Mouse (Mus musculus) T-helper 2 cell (primary cell): ENCODE data around the gene Ntm.

ENCODE experiments used
- in situ Hi-C: fragments of 300-600 bp; cut with MboI, MseI; formaldehyde crosslinking; loops from one replicate; pipeline ENCODE4 v1.15.1; 2025; ENCODE audit warnings: high pct_unique_total_duplicates

The Ntm gene

DNA sequence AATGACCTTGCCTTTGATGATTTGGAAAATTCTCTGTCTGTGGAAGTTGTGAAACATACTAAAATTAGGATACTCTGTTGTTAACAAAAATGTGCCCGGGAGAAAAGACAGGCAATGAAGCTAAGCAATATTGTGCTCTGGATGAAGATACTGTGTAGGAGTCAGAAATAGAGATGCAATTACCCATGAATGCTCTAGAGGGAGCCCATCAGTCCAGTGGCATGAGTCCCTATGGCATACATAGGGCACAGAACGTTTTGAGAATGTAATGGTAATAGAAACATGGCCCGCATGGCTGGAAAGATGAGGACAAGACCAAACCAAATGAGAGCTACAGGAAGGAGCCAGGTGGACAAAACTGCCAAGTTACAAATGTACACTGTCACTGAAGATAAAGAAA is 712.1 kb downstream of the Ntm start:
- in situ Hi-C loops: no loop called here

DNA sequence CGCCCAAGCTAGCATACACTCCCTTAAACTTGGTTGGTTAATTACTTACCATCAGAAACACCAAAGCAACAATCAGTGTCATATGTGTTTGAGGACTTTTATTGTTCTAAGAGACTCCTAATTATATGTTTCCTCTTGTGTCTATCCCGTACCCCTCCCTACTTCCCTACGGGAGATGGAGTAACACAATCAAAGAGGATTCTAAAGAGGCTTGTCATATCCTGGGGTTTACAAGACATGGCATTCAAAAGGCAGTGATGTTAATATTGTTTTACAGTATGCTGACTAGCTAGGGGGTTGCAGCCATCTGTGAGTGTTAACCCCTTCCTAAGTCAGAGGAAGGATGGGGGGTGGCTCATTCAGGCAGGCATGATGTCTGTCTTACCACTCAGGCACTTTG is 715.1 kb downstream of the Ntm start:
- in situ Hi-C loops: no loop called here

DNA sequence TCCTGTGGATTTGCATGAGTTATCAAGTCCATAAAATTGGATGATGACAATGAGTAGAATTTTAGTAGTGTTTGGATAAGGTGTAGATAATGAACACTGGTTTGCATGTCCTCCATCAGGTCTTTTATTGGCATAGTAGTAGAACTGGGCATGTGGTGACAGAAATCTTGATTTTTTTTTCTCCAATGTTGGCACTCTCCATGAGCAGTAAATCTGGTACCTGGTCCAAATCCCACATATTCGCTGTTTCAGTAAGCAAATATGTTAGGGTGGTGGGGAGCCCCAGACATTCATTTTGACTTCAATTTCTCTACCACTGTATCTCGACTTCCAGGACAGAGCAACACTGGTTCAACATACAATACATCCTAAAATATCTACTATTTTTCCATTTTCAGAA is 718.9 kb downstream of the Ntm start:
- in situ Hi-C loops: no loop called here

DNA sequence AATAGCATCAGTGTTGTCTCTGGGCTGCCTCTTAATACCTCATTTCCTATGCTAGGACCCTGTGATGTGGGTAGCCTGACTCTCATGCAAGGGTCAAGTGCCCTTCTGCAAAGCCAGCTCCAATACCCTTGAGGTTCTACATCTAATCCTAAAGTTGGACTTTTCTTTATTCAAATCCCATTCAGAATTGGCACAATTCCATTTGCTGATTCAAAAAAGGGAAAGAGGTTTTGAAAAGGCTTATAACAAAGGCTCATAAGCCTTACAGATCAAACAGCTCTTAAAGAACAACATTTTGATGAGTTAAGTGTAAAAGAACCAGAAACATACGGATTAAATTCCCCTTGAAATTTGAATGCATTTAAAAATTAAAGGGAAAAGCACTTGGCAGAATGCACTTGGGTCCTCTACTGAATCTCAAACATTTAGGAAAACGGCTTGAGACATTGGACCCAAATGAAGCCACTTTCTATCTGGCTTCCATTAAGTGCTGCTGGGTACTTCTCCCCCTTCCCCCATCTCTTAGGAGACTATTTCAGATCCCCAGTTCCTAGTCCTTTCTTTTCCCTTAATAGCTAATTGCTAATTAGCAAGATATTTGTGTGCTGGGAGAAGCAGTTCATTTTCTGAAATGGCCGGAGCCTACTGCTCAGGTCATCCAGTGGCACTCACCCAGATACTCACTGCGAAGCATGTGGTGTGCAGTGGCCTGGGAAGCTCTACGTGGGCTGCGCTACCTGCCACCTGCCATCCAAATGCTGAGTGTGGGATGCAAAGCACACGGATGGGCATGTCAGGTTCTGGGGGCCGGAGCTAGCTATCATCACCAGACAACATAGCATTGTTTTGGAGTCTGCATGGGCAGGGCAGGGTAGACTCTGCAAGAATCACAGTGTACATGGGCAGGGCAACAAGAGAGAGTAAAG is 720.2 kb downstream of the Ntm start:
- in situ Hi-C loops: no loop called here

DNA sequence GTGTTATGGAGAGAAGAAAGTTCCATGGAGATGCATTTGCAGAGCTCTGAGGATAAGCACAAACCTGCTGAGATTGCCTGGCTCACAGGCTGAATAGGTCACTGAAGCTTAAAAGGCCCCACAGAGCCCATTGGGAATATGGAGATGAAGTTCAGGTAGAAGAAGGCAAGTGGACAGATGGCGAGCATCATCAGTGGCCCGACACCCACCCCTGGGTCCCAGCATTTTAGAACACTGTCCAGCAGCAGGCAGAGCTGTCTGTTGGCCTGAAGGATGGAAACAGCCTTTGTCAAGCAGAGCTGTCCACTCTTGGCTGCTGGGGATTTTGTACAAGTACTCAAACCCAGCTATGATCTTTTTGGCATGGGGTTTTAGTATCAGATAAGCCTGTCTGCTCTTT is 722.1 kb downstream of the Ntm start:
- in situ Hi-C loops: no loop called here

DNA sequence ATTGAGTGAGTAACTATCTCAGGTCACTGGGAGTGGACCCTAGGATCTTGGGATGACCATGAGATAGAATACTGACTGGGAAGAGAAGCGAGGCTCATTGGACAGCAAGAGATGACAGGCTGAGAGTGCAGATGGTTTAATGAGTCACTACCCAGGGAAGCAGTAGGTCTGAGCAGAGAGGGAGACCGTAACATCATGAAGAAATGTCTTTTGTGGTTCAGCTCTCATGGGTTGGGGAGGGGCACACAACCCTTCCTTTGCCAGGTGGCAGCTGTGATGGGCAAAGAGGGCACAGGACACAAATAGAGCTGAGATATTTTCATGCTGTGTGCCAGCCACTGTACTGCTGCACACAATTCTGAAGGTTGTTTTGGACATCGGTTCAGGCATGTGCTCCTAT is 724.0 kb downstream of the Ntm start:
- in situ Hi-C loops: no loop called here

DNA sequence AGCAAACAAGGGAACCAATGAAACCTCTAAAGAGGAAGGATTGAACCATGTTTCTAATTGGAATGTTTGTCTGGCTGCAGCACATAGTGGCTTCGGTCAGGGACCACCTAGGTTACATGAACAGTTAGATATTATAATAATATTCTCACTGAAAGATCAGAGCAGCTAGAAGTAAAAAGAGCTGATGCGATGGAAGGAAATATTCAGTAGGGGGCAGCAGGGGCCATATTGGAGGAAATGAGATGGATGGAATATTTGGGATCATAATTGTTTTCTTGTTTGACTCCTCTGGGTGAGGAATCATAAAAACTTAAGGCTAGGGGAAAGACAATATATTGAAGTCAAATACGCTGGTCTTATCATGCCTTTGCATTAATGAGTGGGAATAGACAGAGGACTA is 726.2 kb downstream of the Ntm start:
- in situ Hi-C loops: no loop called here

DNA sequence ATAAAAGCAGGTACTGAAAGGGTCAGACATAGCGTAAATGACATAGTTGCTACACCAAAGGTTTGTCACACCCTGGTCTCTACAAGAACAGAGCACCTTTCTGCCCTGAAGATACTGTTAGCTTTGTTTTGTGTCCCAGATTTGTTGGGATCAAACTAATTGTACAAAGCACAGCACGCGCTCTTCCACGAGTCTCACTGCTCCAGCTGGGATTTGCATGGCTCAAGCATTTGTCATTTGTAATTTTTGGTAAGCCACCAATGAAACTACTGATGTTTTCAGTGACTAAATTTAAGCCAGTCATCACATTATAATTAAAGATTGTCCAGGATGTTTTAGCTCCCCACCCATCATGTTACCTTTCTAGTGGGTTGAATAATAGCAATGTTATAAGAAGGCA is 735.2 kb downstream of the Ntm start:
- in situ Hi-C loops: no loop called here

DNA sequence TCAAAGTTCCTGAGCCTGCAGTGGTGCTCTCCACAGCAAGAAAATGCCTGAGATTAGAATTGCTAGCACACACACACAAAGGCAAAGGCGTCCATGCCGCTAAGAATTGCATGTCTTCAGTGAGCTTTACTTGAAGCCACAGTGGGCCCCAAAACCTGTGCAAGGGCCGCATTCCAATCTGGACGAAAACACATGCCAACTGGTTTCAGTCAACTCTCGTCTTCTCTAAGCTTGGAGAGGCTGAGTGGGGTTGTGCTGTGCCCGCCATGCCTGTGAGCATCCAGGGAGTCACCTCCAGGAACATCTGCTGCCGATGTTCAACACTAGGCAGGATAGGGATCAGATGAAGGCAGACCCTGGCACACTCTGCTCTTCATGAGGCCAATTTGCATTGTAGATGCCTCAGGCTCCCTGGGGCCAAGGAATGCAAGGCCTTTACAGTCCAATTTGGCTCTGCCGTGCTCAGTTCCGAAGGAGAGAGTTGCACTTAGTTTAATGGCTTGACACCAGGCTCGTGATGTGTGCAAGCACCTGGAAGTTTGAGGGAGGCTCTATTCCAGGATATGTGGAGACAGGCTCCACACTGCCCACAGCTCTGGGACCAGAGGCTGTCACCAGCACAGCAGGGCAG is 739.9 kb downstream of the Ntm start:
- in situ Hi-C loops: no loop called here

DNA sequence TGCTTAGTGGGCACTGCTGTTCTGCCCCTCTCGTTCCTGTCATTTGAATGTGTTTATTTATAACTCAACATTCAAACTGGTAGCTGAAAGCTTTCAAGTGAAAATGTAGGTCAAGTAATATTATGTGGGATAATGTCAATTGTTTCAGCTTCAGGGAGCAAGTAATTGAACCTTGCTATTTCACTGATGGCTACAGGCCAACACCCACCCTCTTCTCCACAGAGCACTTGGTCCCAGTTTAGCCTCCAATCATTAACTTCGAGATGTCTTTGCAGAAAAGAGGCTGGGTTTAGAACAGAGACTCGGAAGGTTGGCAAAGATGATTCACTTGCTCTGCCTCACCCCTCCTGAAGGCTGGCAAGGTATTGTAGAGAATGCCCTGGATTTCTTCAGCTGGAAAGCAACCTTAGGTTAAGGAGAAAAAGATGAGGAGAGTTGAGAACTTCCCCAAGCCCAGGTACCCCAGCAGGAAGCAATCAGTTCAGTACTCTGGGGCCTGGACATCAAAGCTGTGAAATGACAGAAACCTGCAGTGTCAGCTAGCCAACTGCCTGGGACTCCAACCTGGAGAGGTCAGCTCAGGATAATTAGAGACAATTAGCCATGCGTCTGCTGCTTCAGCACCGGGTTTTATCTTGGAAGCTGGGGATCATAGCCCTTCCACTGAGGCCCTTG is 741.9 kb downstream of the Ntm start:
- in situ Hi-C loops: no loop called here

DNA sequence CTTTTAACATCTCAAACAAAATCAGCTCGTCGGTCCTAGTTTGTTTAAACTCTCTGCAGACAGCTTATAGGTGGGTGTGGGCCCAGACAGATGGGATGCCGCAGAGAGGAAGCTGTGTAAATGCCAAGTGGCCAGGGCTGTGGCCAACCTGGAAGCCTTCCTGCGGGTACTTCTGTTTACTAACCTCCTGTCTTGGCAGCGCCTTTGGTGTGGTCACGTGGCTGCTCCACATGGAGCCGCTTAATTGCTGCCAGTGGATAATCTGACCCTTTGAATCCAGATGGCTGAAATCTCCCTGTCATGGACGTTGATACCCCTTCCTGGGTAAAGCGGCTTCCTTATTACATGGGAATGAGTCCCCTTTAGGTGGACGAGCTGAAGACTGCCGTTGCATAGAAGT is 742.4 kb downstream of the Ntm start:
- in situ Hi-C loops: no loop called here

DNA sequence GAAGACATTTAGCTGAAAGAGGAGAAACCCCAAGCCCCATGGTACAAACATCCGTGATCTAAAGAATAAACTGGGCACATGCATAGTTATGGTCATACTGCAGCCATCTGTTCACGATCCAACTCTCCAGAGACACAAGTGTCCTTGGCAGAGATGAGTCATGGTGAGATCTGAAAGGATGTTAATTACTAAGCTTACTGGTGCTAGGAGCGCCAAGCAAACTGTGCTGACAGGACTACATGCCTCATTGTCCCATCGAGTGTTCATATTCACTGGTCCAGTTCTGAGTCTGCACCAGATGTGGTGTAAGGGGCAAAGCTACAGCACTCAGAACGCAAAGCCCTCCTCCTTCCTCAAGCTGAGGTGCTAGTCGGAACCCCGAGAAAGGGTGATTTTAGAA is 745.0 kb downstream of the Ntm start:
- in situ Hi-C loops: no loop called here

DNA sequence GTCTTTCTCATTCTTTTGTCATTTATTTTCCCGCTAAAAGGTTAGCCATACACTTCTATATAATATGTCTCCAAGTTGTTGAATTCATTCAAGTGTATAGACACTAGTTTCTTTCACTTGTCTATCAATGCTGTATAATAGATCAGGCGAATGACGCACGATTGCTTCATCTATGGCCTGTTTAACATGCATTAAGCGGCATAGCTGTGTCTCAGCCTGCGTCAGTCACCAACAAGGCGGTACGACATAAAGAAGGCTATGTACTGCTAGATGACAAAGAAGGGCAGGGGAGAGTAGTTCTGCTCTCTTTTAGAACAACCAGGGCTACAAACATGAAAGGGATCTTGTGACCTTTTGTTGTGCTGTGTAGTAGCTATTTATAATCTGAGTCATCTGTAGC is 746.4 kb downstream of the Ntm start:
- in situ Hi-C loops: no loop called here

DNA sequence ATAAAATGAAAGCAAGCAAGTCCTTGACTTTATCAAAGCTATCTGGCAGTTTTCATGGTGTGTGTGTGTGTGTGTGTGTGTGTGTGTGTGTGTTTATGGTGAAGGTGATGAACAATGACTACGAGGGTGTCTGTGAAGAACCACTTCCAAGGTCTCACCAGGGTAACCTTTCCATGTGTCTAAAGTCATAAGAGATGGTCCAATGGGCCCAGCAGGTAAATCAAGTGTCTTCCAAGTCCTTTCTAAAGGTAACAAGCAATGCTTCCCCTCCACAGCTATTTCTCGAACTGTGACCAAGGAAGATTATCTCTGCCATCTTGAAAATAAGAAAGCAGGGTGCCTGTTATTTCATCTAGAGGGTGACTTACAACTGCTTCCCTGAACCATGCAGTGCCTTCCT is 747.1 kb downstream of the Ntm start:
- in situ Hi-C loops: no loop called here

DNA sequence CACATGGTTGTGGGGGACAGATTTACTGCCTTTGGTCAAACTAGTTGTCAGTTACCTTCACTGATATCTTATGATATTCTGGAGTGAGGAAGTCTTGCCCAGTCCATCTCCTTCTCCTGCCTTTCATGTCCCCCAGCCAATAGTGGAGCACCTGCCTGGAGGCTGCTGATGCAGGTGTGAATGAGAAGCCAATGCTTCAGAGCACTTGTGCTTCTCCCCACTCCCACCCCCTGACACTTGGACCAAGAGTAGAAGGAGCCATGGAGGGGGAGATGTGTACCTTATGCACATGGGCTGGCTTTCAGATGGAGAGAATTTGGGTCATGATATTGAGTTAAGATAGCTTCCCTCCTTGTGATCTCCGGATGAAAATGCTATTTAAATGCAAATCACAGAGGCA is 747.7 kb downstream of the Ntm start:
- in situ Hi-C loops: no loop called here

DNA sequence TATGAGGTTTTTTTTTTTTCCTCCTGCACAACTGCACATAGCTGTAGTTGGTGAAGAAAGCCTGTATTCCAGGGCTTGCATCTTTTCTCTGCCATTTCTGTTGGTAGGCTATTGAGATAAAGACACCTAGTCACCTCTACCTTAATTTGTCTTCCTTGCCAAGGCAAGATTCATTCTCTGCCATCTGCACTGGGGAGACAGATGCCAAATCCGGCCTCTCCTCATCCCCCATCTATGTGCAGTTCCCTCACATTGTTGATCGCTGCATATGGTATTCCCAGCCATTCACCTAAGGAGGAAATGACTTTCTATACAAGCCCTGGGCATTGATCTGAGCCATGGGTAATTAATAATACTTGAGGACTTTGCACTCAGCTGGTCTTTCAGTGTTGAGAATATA is 753.7 kb downstream of the Ntm start:
- in situ Hi-C loops: no loop called here

DNA sequence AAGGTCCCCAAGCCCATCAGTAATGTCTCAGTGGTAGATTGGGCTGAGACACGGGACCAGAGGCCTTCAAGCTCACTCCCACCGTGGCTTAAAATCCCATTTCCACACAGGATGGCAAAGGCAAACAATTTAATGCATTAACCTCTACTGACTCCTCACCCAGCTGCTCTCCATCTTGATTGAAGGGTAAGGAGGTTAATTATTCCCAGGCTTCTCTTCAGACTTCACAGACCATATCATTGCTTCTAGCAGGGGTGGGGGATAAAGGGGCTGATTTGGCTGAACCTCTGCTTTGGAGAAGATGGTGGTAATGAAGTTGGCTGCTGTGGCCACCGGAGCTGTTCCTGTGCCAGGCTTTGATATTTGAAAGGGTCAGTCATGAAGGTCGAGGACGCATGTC is 754.8 kb downstream of the Ntm start:
- in situ Hi-C loops: no loop called here

DNA sequence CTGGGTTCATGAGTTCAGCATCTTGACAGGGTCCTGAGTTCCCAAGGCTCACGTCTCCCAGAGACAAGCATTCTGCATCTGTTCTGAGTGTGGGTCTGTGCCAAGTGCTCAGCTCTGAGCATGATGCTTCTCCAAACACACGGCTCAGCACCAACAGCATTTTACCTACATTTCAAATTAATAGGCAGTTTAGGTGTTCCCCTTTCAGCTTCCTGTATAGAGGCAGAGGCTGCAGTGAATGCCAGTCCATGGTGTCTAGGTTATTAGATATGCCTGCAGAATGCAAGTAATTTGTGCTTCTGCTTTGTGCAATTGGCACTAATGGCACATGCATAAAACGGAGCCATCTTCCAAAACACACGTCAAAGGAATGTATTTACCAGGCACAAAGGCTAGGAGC is 757.3 kb downstream of the Ntm start:
- in situ Hi-C loops: no loop called here

DNA sequence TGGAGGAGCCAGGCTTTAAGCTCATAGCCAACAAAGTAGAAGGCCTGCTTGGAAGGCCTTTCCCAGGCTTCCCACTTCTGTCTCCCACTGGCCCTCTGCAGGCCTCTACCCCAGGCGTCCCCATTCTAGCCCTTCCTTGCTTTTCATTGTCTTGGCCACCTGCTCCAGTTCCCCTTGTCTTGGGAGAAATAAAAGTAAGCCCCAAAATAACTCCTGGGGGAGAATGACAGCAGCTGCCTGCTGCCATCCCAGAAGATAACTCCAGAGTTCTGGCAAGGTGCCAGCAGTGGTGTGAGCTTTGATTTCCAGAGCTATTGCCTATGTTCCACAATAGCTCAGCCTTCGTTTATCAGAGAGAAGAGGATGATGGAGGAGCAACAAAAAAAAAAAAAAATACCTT is 760.7 kb downstream of the Ntm start:
- in situ Hi-C loops: no loop called here

DNA sequence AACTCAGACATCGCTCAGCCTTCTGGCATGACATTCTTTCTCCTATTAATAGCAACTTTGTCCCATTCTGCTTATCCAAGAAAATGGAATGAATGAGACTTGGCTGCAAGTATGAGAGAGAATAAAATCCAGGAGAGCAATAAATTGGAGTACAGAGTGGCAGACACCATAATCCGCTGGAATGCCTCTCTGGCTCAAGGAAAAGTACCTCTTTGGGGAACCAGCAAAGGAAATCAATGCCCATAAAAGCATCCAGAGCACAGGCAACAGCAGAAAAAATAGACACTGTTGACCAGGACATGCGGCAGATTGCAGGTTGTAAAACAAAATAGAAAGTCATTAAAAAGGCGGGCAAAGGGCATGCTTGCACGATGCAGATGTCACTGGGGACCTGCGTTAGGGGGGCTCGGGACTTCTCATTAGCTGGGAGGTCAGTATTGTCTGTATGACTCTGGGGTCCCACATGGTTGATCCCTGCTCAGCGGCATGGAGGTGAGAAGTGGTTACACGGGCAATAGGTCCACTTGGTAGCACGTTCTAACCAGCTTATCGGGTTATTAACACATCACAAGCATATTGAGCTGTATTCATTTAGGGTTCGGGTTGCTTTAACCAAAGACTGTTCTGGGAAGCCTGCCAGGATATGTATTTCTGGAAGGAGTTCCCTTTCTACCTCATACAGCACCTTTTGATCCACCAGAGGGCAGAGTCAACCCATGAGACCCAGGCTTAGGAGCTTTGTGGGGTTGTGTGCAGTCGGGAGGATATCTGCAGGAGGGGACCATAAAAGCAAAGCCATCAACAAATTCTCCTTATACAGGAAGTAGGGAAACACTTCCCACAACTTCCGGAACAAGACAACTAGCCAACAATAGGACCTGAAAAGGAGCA is 761.5 kb downstream of the Ntm start:
- in situ Hi-C loops: no loop called here

DNA sequence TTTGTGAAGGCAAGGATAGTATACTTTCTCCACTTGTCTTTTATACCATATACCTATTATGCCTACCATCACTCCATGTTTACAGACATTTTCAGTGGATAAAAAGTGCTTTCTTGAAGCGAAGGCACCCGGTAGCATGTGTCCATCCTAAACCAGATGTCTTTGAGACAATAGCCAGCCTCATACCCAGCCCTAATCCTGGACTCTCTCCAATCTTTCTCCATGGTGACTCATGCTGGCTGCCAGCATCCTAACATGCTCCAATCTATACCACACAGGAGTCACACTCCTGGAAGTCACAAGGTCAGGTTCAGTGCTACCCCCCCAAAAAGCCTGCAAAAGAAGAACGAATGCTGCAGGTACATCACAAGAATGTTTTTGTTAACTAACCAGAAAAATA is 765.9 kb downstream of the Ntm start:
- in situ Hi-C loops: no loop called here

DNA sequence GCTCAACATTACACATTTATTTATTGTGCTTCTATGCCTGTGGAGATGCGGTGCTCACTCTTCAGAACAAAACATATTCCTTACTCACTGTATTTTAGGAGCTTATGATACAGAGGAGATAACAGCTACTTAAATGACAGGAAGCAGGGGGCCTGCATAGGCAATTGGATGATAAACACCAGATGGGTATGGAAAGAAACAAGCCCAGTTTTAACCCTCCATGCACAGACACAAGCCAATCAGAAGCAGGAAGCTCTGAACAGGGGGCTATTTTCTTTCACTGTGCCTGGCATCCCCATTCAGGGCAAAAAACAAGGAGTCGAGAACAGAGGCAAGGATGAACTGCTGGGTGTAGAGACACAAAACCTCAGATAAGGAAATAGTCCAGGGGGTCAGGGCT is 768.7 kb downstream of the Ntm start:
- in situ Hi-C loops: no loop called here
